Mouse (Mus musculus) small intestine, adult 2 months (tissue): ENCODE measurements around the gene Dnajc30.

Source experiments
- CTCF ChIP-seq: fragments of 200-500 bp; IDR thresholded peaks from 2 replicates; pipeline ENCODE4 v1.5.1; 2012; ENCODE audit warnings: low read depth, mild to moderate bottlenecking, control low read depth, inconsistent platforms, low read length, moderate library complexity, mixed read lengths; ENCODE audit not compliant: insufficient replicate concordance, insufficient read length; ENCODE audit errors: extremely low read depth
- POLR2A ChIP-seq: fragments of 200-500 bp; IDR thresholded peaks from 2 replicates; pipeline ENCODE4 v1.6.1; 2012; ENCODE audit warnings: low read depth, mild to moderate bottlenecking, control low read depth, inconsistent platforms, low read length, moderate library complexity

DNA sequence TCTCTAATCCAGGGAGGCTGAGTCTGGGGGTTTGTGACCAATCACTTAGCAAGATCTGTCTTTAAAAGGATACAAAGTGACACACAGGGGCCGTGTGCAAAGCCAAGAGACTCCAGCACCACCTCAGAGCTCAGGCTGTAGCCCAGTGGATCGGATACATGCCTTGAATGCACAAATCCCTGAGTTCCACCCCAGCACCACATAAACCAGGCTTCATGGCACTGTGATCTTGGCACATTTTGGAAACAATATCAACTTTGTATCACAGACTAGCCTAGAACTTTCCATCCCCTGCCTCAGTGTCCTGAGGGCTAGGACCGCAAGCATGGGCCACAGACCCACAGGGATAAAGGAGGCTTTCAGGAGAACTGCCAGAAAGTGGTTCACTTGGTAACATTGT, 2.0 kb downstream of the Dnajc30 start:
- TF ChIP-seq CTCF (no peak), POLR2A (no peak)
